Mouse (Mus musculus) layer of hippocampus, postnatal 36 days (tissue): ENCODE measurements around the gene Trappc10. TPM values are rescaled to one million over a fixed set of nuclear protein-coding genes. Genes with fewer than 3 reads are reported as not detected.

Source experiments
- DNase-seq, 2 experiments: peaks; one replicate each; pipeline ENCODE4 v3.0.0; 2022
- total RNA-seq, 2 experiments: library from RNA; stranded (reverse); gene quantifications; 2 replicates each; pipeline ENCODE4 v1.2.3; 2021

The Trappc10 gene
- total RNA-seq, 2 experiments from 2014 or later, result 75.6 to 79.0 TPM

DNA sequence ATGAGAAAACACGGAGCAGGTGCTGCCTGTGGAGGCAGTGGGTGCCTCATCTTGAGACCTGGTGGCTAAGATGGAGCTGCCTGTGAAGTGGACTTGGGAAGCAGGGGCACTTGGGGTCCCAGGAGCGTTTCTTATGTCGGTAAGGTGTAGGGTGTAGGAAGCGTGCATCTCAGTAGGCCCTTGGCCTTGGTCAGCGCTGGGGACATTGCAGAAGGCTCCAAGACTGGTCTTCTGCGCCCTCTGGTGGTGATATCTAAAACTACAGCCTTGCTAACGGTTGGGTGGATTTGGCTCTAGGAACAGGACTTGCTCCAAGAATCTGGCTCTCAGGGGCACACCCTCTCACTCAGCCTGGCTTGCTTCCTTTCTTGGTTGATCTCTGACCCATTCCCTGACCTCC, 84.5 kb downstream of the Trappc10 start:
- DNase-seq, result peak; percentile 77 to 81

DNA sequence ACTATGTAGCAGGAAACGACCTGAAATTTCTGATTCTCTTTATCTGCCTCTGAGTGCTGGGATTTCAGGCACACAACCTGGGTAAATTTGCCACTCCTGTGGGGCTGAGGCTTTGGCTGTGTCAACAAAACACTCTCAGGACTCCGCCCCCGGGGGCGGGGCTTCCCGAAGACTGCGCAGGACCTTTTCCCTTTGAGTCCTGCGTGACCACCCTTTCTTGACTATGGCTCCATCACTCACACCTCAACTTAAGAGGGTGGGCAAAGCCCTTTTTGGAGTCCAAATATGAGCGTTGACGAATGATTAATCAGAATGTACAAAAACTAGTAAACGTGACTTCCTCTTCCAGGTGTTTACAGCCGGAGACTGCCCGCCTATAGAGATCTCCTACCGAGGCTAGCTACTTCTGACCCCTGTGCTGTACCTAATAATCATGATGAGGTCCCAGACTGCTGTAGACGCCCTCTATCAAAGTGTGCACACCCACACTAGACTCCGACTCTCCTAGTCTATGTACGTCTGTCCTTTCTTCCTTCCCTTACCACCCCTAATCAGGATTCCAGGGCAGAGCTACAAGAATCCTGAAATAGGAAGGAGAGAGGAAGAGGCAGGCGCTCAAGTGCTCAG, 85.1 kb downstream of the Trappc10 start:
- peak; percentile 41 to 55 for DNase-seq

DNA sequence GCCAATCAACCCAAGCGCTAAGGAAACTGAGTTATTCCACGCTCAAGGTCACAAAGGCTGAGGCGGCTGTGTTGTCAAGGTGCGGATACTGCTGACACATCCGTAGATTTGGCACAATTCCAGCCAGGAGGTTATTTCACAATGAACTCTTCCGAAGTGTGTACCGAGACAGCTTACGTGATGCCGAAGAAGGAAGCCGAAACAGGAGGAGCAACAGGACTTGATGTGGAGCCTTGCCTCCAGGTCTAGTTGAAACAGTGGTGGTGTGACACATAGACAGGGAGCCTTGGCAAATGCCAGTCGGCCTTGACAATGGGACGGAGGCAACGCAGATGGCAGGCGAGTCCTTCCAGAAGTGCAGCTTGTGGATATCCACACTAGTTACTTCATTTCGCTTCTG, 86.4 kb downstream of the Trappc10 start:
- DNase-seq, result no peak

DNA sequence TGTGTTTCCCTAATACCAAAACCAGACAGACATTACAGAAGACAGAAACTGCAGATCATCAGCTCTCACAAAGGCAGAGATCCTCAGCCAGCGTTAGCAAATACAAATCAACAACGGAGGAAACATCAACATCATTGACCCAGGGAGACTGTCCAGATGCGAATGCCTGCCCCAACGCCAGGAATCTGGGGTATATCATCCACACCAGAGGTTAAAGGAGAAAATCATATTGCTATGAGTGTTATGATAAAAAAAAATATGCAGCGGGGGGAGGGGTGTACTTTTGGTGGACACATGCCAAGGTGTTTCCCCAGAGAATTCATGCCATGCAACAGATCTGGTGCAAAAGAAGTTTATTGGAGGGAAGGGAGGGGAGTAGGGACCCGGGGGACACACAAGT, 87.5 kb downstream of the Trappc10 start:
- DNase-seq, result no peak

DNA sequence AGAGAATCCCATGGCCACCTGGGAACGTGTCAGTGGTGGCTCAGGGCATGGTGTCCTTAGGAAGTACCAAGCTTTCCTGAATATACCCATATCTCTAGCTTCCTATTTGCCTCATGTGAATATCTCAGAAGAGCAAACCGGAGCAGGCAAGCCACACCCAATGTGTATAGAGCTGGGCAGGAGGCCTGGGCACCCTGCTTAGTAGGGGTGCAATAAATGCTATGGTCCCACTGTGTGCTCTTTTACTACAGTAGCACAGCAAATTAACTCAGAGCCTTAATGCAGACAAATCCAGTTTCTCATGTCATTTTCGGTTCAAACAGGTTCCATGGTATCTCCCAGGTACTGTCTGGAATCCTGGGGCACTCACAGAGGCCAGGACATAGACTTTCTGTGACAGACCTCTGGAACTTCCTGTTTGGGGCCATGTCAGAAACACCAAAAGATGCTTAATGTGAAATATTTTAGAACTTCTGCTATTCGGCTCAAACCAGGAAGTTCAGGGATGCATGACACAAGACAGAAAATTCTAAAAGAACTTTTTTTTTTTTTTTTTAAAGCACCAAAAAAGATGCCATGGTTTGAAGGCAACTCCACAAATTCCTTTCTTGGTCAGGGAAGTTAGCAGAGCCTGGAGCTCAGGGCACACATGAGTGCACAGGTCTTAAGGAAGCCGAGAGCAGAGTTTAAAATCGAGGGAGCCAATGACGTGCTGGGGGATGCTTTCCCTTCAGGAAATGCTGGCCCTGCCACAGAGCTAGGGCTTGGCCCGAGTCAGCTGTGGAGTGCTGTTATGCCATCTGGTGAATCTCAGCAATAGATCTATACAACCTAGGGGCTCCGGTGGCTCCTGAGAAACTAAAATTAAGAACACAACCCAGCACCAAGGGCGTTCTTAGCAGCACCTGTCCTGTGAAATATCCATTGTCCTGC, 95.3 kb downstream of the Trappc10 start:
- no peak for DNase-seq

DNA sequence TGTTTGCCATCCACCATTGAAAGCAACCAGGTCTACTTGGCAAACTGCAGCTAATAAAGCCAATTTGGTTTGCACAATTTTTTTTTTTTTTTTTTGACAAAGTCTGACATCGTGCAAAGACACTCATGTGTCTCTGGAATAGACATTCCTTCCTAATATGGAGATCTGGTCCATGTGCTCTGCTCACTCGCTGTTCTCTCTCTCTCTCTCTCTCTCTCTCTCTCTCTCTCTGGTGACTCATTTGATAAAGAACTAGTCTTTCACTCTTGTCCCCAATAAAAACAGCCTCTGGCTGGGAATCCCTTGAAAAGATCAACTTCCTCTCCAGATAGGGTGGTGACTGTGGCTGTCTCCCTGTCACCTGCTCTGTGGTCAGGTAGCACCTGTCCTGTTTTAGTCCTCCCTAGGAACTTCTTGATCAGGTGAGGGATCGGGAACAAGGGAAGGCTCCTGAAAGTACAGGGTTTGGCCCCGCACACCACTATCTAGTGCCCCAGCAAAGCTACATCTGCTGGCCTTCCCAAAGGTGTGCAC, 96.5 kb downstream of the Trappc10 start:
- no peak for DNase-seq

DNA sequence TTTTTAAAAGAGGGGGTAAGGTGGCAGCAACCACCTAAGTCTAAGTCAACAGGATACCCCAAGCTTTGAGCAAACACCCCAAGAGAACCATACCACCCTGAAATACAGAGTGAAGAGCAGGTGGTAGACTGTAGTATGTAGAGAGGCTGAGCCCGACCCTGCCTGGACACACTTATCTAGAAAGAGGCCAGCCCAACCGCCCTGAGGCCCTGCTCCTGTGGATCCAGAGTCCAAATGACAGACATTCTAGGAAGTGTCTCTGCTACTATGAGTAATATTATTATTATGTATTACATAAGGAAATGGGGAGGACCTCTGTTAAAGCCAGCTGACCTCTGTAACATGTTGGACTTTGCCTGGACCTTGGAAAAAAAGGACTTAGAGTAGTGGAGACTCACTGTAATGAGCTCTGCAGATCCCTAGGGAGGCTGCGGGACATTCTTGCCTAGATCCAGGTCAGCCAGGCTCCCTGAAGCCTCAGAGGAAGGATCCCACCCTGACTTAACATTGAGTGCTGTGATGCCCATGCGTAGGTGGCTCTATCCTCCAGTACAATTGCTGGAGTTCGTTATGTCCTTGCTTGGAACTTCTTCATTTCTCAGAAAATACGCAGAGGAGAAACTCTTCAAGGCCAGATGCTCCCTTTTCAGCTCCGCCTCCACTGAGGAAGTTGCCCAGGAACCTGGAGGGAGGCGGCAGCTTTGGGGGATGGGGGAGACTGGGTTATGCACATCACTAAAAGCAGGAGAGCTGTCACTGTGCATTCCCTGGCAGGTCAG, 100.5 kb downstream of the Trappc10 start:
- DNase-seq, result no peak

DNA sequence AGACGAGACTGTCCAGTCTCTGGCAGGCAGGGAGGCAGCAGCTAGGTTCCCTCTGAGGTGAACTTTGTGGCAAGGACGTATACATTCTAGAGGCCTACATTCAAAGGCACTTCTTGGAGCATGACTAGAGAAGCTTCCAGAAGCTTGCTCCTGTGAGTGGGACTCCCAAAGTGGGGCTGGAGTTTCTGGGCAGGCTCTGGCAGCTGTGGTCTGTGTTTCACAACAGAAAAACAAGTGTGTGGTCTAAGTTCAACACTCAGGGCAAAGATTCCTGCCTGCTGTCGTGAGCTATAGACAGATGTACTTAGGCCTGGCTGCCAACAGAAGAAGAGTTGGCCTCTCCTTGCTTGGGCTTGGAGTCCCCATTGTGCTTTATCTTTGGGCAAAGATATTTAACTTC, 103.6 kb downstream of the Trappc10 start:
- no peak for DNase-seq

DNA sequence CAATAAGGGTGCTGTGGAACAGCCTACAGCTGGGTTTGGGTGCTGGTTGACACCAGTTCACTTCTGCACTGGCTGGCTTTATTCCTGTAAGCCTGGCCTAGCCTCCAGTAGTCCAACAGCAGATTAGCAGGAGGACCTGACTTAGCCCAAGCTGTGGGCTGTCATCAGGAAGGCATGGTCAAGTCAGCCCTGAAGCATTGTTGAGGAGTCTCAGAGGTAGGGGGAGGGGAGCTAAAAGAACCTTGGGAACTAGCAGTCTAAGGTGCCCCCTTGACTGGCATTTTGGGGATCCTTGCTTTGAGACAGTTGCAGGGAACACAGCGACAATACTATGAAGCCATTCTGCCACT, 104.2 kb downstream of the Trappc10 start:
- DNase-seq, result no peak

DNA sequence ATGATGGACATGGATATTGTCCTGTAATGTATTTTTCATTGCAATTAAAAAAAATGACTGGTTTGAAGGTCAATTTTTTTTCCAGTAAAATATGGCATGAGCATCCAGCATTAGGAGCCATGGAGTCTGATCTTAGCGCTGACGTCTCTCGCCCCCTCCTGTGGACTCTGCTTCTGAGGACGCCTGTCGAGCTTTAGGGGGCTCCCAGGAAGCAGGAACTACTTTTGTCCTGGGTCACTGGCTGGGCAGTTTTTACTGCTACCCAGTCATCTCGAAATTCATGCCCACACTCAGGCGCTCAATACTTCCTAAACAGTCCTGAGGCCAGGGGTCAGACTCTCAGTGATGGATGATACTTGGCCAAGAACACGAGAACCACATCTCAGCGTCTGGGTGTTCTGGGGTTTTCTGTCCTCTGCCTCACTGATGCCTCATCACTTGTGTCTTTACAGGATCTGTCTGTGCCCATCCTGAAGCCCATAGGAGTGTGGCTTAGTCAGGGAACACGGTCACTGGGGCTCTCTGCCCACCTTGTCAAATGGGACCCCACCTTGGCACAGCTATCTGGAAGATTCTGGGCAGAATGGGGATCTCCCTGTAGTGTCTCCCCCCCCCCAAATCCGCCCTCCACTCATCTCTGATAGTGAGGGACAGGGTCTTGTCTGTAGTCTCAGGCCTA, 104.7 kb downstream of the Trappc10 start:
- DNase-seq, result no peak

DNA sequence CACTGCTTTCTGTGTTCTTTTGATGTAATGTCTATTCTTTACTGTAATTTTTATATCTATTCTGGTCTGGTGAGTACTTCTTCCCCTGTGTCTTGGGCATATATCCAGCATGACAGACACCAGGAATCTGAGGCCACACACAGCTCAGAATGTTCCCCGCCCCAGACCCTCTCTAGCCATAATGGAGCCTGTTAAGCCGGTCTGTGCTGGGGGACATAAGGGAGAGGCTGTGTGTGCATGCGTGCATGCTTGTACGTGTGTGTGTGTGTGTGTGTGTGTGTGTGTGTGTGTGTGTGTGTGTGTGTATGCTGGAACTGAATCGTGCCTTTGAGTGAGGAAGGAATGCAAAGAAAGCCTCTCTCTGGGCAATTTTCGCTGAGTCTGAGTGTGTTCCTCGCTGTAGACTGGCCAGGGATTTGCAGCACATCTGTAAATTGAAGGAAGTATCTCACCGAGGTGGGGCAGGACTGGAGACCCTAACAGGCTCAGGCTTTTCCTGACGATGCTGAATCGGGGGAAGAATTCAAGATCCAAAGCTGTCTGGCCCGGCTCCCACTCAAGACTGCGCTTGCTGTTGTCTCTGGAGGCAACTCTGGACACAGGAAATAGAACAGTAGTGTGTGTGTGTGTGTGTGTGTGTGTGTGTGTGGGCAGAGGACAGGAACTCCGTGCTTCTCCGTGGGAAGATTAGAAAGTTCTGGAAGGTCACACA, 105.5 kb downstream of the Trappc10 start:
- no peak for DNase-seq

DNA sequence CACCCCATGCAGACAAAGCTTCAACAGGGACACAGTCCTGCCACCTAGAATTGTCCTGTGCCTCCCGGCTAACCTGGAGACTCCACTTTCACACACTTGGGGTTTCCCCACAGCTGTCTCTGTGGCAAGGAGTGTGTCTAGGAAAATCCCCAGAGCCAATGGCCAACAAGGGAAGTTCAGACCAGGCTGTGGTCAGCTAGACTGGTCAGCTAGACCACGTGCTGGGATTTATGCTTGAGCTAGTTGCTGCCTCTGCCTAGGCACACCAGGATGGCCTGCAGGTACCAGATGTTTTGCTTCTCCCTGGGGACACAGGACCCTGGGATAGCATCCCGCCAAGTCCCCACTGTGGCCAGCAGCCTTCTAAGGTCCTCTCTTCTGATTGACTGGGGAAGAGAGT, 107.2 kb downstream of the Trappc10 start:
- DNase-seq, result no peak

Other genes with a start within 250 kb of the Trappc10 start
- gene Pfkl, start 234.6 kb downstream of the Trappc10 start, total RNA-seq, result 100 to 1,000 TPM; 201 to 209 TPM
- gene Dnmt3l, start 202.7 kb downstream of the Trappc10 start, total RNA-seq, result under 1 TPM in 1 of 2 experiments, not detected in 1; 0.65 TPM
- under 1 TPM; 0.28 to 0.77 TPM for gene Aire, start 201.0 kb downstream of the Trappc10 start, total RNA-seq
- 1 to 10 TPM; 8.0 to 8.4 TPM for gene Icosl, start 175.3 kb downstream of the Trappc10 start, total RNA-seq
- gene D10Jhu81e, start 74.9 kb downstream of the Trappc10 start, total RNA-seq, result 100 to 1,000 TPM; 120 to 129 TPM
- 10 to 100 TPM; 20.8 to 21.3 TPM for gene Pwp2, start 59.5 kb downstream of the Trappc10 start, total RNA-seq
- gene Agpat3, start 107.8 kb upstream of the Trappc10 start, total RNA-seq, result 100 to 1,000 TPM; 207 to 225 TPM
- 100 to 1,000 TPM; 337 to 355 TPM for gene Rrp1, start 168.4 kb upstream of the Trappc10 start, total RNA-seq
- gene Cstb, start 181.0 kb upstream of the Trappc10 start, total RNA-seq, result 10 to 100 TPM; 33.5 to 35.0 TPM
- gene Pdxk, start 220.3 kb upstream of the Trappc10 start, total RNA-seq, result 100 to 1,000 TPM in 1 of 2 experiments, 10 to 100 TPM in 1; 93.3 to 102 TPM